Mouse (Mus musculus): ENCODE measurements around the gene Rps6kc1. TPM values are rescaled to one million over a fixed set of nuclear protein-coding genes. Genes with fewer than 3 reads are reported as not detected.

Rps6kc1 gene
- total and polyA plus RNA-seq, 2 experiments from 2014 or later, result 26.1 to 42.8 TPM

- DNase-seq (no peak), ATAC-seq (no peak)
- Histone ChIP-seq H3K9me3 (ENCODE audit: low read length) (no peaks in the 10 kb centered on the region), H3K4me1 (ENCODE audit: insufficient read depth) (no peaks in the 10 kb centered on the region), H3K36me3 (ENCODE audit: insufficient read depth) (no peaks in the 10 kb centered on the region), H3K27me3 (ENCODE audit: insufficient read depth, low read length) (peaks cover 4% of the 10 kb centered on the region), H3K27ac (ENCODE audit: low read depth, low read length) (no peak overlapping the region), H3K4me3 (ENCODE audit: low read depth, low read length) (no peak overlapping the region), H3K4me2 (ENCODE audit: low read depth) (no peak overlapping the region), H3K9ac (no peak overlapping the region)
- 39% methylated on average over 8 of the region's 8 CpGs for WGBS
- no peak for TF ChIP-seq CTCF (IDR thresholded peaks at IDR 0.05; ENCODE audit: low read depth)
Observed at GRCm38 (mm10) chr1:190665490-190665875, 246.1 kb downstream of the Rps6kc1 start.

- no peaks in the 10 kb centered on the region for H3K9me3 ChIP-seq (ENCODE audit: low read length)
- H3K36me3 ChIP-seq (ENCODE audit: insufficient read depth), result no peaks in the 10 kb centered on the region
- WGBS, result 66% methylated on average over 21 of the region's 21 CpGs
- H3K4me1 ChIP-seq (ENCODE audit: insufficient read depth), result no peaks in the 10 kb centered on the region; the same call in 1 of the 2 replicates
- no peak overlapping the region for H3K4me3 ChIP-seq (ENCODE audit: low read depth, low read length)
- DNase-seq, result no peak
- no peak for TF ChIP-seq CTCF (IDR thresholded peaks at IDR 0.05; ENCODE audit: low read depth)
- no peak overlapping the region for H3K27ac ChIP-seq (ENCODE audit: low read depth, low read length)
- peaks cover 4% of the 10 kb centered on the region for H3K27me3 ChIP-seq (ENCODE audit: insufficient read depth, low read length)
- no peak for ATAC-seq
- no peak overlapping the region for H3K9ac ChIP-seq
- H3K4me2 ChIP-seq (ENCODE audit: low read depth), result no peak overlapping the region
Observed at GRCm38 (mm10) chr1:190664767-190665489, 246.6 kb downstream of the Rps6kc1 start.

GRCm38 (mm10) chr1:190663996-190664395, 247.6 kb downstream of the Rps6kc1 start:
- H3K27me3 ChIP-seq (ENCODE audit: insufficient read depth, low read length), result peaks cover 4% of the 10 kb centered on the region
- H3K4me2 ChIP-seq (ENCODE audit: low read depth), result no peak overlapping the region
- DNase-seq (no peak), ATAC-seq (no peak)
- no peak overlapping the region for H3K27ac ChIP-seq (ENCODE audit: low read depth, low read length)
- 89% methylated on average over 4 of the region's 4 CpGs for WGBS
- no peaks in the 10 kb centered on the region for H3K9me3 ChIP-seq (ENCODE audit: low read length)
- no peak overlapping the region for H3K4me3 ChIP-seq (ENCODE audit: low read depth, low read length)
- H3K36me3 ChIP-seq (ENCODE audit: insufficient read depth), result no peaks in the 10 kb centered on the region
- no peaks in the 10 kb centered on the region; the same call in 1 of the 2 replicates for H3K4me1 ChIP-seq (ENCODE audit: insufficient read depth)
- H3K9ac ChIP-seq, result no peak overlapping the region
- no peak for TF ChIP-seq CTCF (IDR thresholded peaks at IDR 0.05; ENCODE audit: low read depth)

DNA sequence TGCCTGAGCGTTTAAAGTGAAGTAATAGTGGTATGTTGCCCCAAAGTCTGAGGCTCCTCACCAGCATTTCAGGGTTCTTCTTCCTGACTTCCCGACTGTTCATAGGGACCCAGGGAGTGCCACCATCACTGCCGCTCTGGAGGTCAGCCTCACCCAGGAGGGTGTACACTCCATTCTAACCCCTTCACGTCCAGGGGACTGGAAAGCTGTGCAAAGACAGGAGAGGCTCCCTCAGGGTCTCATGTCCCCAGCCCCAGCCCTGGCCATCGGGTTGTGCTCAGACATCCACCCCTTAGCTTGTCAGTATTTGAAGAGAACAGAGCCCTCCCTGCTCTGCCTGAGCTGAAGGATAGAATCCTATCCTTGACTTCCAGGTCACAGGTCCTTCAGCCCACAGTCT, 248.8 kb downstream of the Rps6kc1 start:
- Histone ChIP-seq H3K36me3 (ENCODE audit: insufficient read depth) (no peaks in the 10 kb centered on the region), H3K27ac (ENCODE audit: low read depth, low read length) (no peak overlapping the region), H3K4me3 (ENCODE audit: low read depth, low read length) (no peak overlapping the region), H3K4me1 (ENCODE audit: insufficient read depth) (no peaks in the 10 kb centered on the region; the same call in 1 of the 2 replicates), H3K27me3 (ENCODE audit: insufficient read depth, low read length) (peaks cover 4% of the 10 kb centered on the region), H3K4me2 (ENCODE audit: low read depth) (no peak overlapping the region), H3K9me3 (ENCODE audit: low read length) (no peaks in the 10 kb centered on the region), H3K9ac (no peak overlapping the region)
- DNase-seq, result no peak
- WGBS, result 90% methylated on average over 5 of the region's 5 CpGs
- no peak for TF ChIP-seq CTCF (IDR thresholded peaks at IDR 0.05; ENCODE audit: low read depth)
- ATAC-seq, result no peak

DNA sequence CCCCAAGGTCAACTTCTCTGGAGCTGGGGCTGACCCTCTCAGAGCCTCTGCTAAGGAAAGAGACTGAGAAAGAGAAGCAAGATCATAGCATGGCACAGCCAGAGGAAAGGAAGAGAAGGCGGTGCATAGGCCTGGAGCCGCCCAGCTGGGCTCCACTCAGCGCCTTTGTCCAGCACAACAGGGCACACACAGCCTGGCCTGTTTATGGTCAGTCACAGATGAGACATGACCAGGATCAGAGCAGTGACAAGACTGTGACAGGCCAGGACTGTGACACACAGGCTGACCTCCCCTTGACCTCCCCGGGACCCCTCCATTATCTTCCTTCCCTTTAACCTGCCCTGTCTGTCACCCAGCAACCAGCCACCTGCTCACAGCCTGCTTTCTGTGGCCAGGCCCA, 249.8 kb downstream of the Rps6kc1 start:
- H3K36me3 ChIP-seq (ENCODE audit: insufficient read depth), result no peaks in the 10 kb centered on the region
- H3K4me1 ChIP-seq (ENCODE audit: insufficient read depth), result no peaks in the 10 kb centered on the region; the same call in 1 of the 2 replicates
- no peak overlapping the region for H3K9ac ChIP-seq
- H3K4me2 ChIP-seq (ENCODE audit: low read depth), result no peak overlapping the region
- no peak overlapping the region for H3K27ac ChIP-seq (ENCODE audit: low read depth, low read length)
- H3K27me3 ChIP-seq (ENCODE audit: insufficient read depth, low read length), result peaks cover 4% of the 10 kb centered on the region
- TF ChIP-seq CTCF (IDR thresholded peaks at IDR 0.05; ENCODE audit: low read depth), result no peak
- no peaks in the 10 kb centered on the region for H3K9me3 ChIP-seq (ENCODE audit: low read length)
- no peak for DNase-seq
- ATAC-seq, result no peak
- 77% methylated on average over 4 of the region's 4 CpGs for WGBS
- no peak overlapping the region for H3K4me3 ChIP-seq (ENCODE audit: low read depth, low read length)

DNA sequence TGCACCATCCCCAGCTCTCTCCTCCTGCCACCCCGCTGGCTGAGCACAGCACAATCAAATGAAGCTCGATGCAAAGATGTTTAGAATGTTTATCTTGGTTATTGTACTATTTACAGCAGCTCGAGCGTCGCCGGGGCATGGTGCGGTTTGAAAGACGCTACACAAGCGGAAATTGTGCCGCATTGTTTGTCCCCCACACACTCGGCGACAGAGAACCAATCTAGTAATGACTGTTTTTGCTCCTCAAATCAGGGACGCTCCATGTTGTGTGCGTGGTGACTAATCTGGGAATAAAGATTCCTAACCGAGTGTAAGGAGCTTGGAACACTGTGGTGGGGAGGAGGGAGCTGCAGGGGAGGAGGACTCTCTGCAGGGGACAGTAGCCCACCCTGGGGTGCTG, 250.3 kb downstream of the Rps6kc1 start:
- H3K4me1 ChIP-seq (ENCODE audit: insufficient read depth), result no peaks in the 10 kb centered on the region; the same call in 1 of the 2 replicates
- no peak for TF ChIP-seq CTCF (IDR thresholded peaks at IDR 0.05; ENCODE audit: low read depth)
- ATAC-seq, result no peak
- H3K4me2 ChIP-seq (ENCODE audit: low read depth), result no peak overlapping the region
- H3K27ac ChIP-seq (ENCODE audit: low read depth, low read length), result no peak overlapping the region
- H3K9ac ChIP-seq, result no peak overlapping the region
- no peak for DNase-seq
- H3K9me3 ChIP-seq (ENCODE audit: low read length), result no peaks in the 10 kb centered on the region
- H3K36me3 ChIP-seq (ENCODE audit: insufficient read depth), result no peaks in the 10 kb centered on the region
- H3K4me3 ChIP-seq (ENCODE audit: low read depth, low read length), result no peak overlapping the region
- 26% methylated on average over 15 of the region's 15 CpGs for WGBS
- peaks cover 4% of the 10 kb centered on the region; the same call in 1 of the 2 replicates for H3K27me3 ChIP-seq (ENCODE audit: insufficient read depth, low read length)

- no peaks in the 10 kb centered on the region for H3K36me3 ChIP-seq (ENCODE audit: insufficient read depth)
- H3K4me1 ChIP-seq (ENCODE audit: insufficient read depth), result peaks cover 8% of the 10 kb centered on the region
- H3K27ac ChIP-seq (ENCODE audit: low read depth, low read length), result 0 out of 2 replicates have a peak overlapping the region, but pooled peaks have one; percentile 46
- H3K9me3 ChIP-seq (ENCODE audit: low read length), result no peaks in the 10 kb centered on the region
- DNase-seq, result peak; percentile 68
- peaks cover 3% of the 10 kb centered on the region; the same call in 1 of the 2 replicates for H3K27me3 ChIP-seq (ENCODE audit: insufficient read depth, low read length)
- H3K4me2 ChIP-seq (ENCODE audit: low read depth), result no peak overlapping the region
- ATAC-seq, result peak; percentile 85
- WGBS, result 51% methylated on average over 17 of the region's 17 CpGs
- H3K9ac ChIP-seq, result no peak overlapping the region
- H3K4me3 ChIP-seq (ENCODE audit: low read depth, low read length), result no peak overlapping the region
- no peak for TF ChIP-seq CTCF (IDR thresholded peaks at IDR 0.05; ENCODE audit: low read depth)
Observed at GRCm38 (mm10) chr1:190659722-190660502, 251.7 kb downstream of the Rps6kc1 start.
